Mouse (Mus musculus): Measurements from ENCODE around the gene Ppip5k1. TPM values are rescaled to one million over a fixed set of nuclear protein-coding genes. Genes with fewer than 3 reads are reported as not detected.

The Ppip5k1 gene
- polyA plus RNA-seq, 1 experiment from 2014 or later = 48.5 TPM

DNA sequence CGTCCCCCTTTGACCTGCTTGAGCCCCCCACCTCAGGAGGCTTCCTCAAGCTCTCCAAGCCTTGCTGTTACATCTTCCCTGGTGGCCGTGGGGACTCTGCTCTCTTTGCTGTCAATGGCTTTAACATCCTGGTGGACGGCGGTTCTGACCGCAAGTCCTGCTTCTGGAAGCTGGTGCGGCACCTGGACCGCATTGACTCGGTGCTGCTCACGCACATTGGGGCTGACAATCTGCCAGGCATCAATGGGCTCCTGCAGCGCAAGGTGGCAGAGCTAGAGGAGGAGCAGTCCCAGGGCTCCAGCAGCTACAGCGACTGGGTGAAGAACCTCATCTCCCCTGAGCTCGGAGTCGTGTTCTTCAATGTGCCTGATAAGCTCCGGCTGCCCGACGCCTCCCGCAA lies 55.7 kb downstream of the Ppip5k1 start:
- in situ Hi-C loops (cut with MboI; ENCODE audit: low pct_unique_long_range_greater_than_20kb) = no loop called here
- no peak for TF ChIP-seq CTCF (IDR thresholded peaks at IDR 0.05)
- no peaks in the 10 kb centered on the region for H3K27me3 ChIP-seq
- ATAC-seq = no peak
- ChIA-PET POLR2A (no interaction called here), CTCF (interaction anchor here (1.0 kb wide), 1 partner anchor 9 kb away, joined by 3 read pairs; no protein-coding TSS in a partner anchor)
- no peak for DNase-seq (ENCODE audit: low read depth, low spot score)

DNA sequence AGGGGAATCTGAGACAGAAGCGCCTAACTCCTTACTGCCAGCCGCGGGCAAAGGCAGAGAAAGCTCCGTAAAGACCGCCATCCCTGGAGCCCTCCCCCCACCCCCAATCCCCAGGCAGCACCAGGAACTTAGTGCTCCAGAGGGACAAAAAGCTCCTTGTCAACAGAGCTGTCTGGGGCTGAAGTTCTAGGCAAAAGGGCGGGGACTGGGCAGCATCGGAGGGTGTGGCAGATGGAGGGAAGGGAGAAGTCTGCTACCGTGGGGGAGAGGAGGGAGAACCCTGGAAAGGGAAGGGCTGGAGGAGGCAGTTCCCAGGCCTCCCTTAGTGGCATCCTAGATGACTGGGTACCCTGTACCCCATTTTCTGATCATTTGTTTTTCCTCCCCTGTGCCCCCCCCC lies 57.1 kb downstream of the Ppip5k1 start:
- ATAC-seq = no peak
- ChIA-PET CTCF (interaction anchor here (1.2 kb wide), 1 partner anchor 9 kb away, joined by 3 read pairs; no protein-coding TSS in a partner anchor), POLR2A (interaction anchor here (0.8 kb wide), 1 partner anchor 10 kb away, joined by 5 read pairs; no protein-coding TSS in a partner anchor)
- no peak for TF ChIP-seq CTCF (IDR thresholded peaks at IDR 0.05)
- in situ Hi-C loops (cut with MboI; ENCODE audit: low pct_unique_long_range_greater_than_20kb) = no loop called here
- H3K27me3 ChIP-seq = no peaks in the 10 kb centered on the region
- no peak for DNase-seq (ENCODE audit: low read depth, low spot score)

DNA sequence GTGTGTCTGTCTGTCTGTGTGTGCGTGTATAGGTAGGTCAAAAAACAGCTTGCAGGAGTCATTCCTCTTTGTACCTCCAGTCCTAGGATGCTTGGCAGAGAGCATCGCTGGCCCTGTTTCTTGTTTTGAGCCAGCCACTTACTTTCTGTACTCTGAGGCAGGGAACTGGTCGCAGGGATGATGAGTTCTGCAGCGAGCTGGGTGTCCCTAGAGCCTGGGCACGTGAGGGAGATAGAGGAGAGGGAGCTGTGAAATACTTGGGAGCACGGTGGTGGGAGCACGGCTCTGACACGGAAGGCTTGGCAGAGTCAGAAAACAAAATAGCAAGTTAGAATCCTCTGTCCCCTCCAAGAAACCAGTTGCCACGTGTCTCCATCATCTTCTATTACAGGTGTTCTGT lies 57.5 kb downstream of the Ppip5k1 start:
- DNase-seq (ENCODE audit: low read depth, low spot score) (no peak), ATAC-seq (no peak)
- no peak for TF ChIP-seq CTCF (IDR thresholded peaks at IDR 0.05)
- H3K27me3 ChIP-seq = no peaks in the 10 kb centered on the region
- in situ Hi-C loops (cut with MboI; ENCODE audit: low pct_unique_long_range_greater_than_20kb) = no loop called here
- ChIA-PET POLR2A (interaction anchor here (0.8 kb wide), 1 partner anchor 11 kb away, joined by 5 read pairs; no protein-coding TSS in a partner anchor), CTCF (interaction anchor here (1.2 kb wide), 1 partner anchor 9 kb away, joined by 3 read pairs; no protein-coding TSS in a partner anchor)

DNA sequence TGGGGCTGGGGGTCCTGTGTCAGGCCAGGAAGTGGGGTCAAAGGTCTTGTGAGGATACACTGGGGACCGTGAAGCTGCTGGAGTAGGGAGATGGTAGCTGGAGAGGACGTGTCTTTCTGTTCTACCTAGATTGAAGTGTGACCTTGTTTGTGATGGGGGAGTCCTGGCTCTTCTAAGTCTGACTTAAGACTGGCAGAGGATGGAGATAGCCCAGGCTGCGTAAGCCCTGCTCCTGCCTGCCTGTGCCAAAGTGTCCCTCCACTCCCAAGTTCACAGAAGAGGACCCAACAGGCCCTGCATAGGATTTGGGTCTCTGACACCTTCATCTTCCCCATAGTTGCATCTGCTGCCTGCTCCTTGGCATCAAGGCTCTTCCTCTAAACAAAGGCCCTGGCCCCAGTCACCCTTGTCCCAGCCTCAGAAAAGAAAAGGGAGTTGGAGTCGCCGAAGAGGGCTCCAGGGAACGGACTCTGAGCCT lies 58.4 kb downstream of the Ppip5k1 start:
- in situ Hi-C loops (cut with MboI; ENCODE audit: low pct_unique_long_range_greater_than_20kb) = no loop called here
- no peak for TF ChIP-seq CTCF (IDR thresholded peaks at IDR 0.05)
- DNase-seq (ENCODE audit: low read depth, low spot score) (no peak), ATAC-seq (no peak)
- ChIA-PET CTCF (interaction anchor here (1.4 kb wide), 1 partner anchor 23 kb away, joined by 3 read pairs; no protein-coding TSS in a partner anchor), POLR2A (no interaction called here)
- no peaks in the 10 kb centered on the region for H3K27me3 ChIP-seq

DNA sequence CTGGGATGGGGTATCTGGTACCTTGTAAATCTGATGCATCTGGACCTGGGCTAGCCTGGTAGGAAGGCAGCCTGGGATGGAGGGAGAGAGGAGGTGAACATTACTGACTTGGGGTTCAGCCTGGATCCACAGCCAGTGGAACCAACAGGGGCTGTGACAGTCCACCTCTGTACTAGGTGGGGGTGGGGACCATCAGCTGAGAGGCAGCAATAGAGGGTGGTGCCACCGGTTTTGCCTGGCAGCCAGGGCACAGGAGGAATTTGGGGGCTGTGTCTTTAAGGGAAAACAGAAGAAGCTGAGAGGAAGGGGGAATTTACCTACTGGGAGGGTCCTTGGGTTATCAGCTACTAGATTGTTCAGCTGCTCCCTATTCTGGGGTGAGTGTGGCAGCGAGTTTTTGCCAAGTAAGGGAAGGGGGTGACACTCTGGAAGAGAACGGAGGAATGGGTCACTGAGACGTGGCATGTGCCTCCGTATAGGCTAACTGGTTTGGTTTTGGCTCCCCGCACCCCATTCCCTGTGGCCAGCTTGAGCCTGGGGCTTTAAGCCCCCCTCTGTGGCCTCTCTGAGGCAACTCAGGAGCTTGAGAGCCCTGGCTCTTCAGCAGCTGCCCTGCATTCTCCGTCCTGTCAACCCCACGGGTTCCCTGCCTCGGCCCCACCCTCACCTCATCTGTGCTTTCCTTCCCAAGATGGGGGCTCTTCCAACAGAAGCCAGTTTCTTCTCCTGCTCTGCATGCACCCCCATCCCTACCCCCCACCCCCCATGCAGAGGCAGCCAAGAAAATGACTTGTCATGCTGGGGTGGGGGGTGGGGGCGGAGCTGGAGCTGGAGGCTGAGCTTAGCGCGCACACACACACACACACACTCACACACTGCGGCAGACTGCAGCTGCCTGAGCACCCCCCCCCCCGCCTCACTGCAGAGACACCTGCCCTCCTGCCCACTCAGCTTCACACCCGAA lies 59.3 kb downstream of the Ppip5k1 start:
- in situ Hi-C loops (cut with MboI; ENCODE audit: low pct_unique_long_range_greater_than_20kb) = no loop called here
- ChIA-PET POLR2A (interaction anchor here (1.4 kb wide), 1 partner anchor 11 kb away, joined by 3 read pairs; no protein-coding TSS in a partner anchor), CTCF (interaction anchor here (1.4 kb wide), 1 partner anchor 24 kb away, joined by 3 read pairs; no protein-coding TSS in a partner anchor)
- H3K27me3 ChIP-seq = no peaks in the 10 kb centered on the region
- no peak for TF ChIP-seq CTCF (IDR thresholded peaks at IDR 0.05)
- no peak for DNase-seq (ENCODE audit: low read depth, low spot score)
- no peak for ATAC-seq

DNA sequence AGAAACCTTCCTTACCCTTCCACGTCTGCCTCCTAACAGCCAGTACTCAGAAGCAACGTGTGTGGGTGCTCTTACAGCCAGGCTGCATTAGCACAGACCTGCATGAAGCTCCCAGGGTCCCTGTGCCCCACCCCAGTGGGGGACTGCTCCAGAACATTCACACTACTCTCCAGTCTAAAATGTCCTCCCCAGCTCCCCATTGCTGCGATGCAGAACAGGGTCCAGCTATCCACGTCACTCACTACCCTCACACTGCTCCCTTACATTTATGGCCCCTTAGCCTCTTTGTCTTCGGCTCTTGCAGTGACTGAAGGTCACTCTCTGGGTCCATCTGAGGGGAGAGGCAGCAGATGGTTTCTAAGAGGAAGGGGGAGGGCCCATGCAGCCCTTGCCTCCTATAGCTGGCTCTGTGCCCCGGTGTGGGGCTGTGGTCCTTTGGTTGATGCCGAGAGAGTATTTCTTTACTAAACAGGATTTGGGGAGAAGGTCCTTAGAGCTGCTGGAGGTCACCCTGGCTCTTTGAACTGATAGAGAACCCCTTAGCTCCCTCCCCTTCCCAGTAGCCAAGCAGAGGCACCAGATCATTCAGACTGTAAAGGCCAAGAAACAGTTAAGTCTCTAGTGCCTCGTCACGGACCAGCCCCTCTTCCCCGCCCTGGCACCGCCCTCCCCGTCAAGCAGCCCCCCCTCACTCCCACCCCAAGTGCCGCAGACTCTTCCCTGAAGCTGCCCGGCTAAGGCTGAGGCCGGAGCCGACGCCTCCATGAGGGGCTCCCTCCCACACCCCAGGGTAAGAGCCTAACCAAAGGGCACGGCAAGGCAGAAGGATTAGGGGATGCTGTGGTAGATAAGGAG lies 60.2 kb downstream of the Ppip5k1 start:
- TF ChIP-seq CTCF (IDR thresholded peaks at IDR 0.05) = no peak
- ChIA-PET CTCF (no interaction called here), POLR2A (interaction anchor here (1.4 kb wide), 1 partner anchor 11 kb away, joined by 3 read pairs; no protein-coding TSS in a partner anchor)
- no peak for DNase-seq (ENCODE audit: low read depth, low spot score)
- no peak for ATAC-seq
- in situ Hi-C loops (cut with MboI; ENCODE audit: low pct_unique_long_range_greater_than_20kb) = no loop called here
- no peaks in the 10 kb centered on the region for H3K27me3 ChIP-seq

DNA sequence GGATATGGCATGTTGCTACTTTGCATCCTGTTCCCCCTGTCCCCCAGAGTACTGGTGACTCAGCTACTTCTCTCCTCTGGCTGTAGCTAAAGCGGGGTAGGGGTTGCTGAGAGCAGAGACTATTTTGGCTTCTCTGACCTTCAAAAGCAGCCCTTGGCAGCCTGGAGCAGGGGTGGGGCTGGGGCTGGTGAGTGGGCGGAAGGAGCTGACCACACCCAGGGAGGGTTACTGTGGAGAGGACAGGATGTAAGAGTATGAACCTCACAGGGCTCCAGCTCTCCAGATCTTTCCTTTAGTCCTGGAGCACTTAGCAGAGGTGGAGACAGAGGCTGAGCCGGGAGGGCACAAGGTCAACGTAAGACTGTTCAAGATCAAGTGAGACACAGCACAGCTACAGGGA lies 61.0 kb downstream of the Ppip5k1 start:
- CTCF ChIA-PET = interaction anchor here (1.0 kb wide), 1 partner anchor 17 kb away, joined by 3 read pairs; no protein-coding TSS in a partner anchor

DNA sequence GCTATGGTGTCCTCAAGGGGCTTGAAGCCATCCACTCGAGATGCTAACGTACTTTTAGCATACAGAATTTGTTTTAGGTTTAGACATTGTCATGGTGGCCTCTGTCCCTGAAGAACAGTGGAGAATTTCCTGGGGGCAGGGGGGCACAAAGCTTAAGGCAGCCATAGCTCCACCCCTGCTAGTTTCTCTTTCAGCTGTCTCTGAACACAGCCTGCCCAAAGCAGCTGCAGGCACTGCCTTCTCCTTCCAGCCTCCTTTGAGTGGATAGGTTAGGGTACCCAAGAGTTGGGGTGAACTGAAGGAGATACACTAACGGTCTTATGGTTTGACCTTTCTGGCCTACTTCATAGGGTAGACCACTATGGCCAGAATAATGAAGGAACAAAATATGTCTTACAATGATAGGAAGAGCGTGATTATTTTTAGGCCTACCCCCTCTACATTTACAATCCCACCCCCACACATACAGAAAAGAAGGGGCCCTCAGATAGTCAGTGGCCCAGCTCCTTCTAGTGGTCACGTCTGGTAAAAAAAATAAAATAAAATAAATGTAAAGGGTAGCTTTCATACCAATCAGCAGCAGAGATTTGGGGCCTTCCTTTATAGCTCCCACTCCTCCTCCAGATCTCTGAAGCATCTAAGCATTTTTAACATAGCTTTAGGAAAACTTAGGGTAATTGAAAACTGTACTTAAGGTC lies 62.7 kb downstream of the Ppip5k1 start:
- in situ Hi-C loops (cut with MboI; ENCODE audit: low pct_unique_long_range_greater_than_20kb) = no loop called here
- DNase-seq (ENCODE audit: low read depth, low spot score) (no peak), ATAC-seq (no peak)
- CTCF ChIA-PET = interaction anchor here (1.6 kb wide), 1 partner anchor 46 kb away, joined by 3 read pairs; no protein-coding TSS in a partner anchor
- TF ChIP-seq CTCF (IDR thresholded peaks at IDR 0.05) = no peak
- POLR2A ChIA-PET = no interaction called here
- peaks cover 3% of the 10 kb centered on the region for H3K27me3 ChIP-seq

More for the DNA sequence above, 61.0 kb downstream of the Ppip5k1 start:
- in situ Hi-C loops (cut with MboI; ENCODE audit: low pct_unique_long_range_greater_than_20kb) = no loop called here
- ATAC-seq (no peak), DNase-seq (ENCODE audit: low read depth, low spot score) (no peak)
- POLR2A ChIA-PET = interaction anchor here (0.6 kb wide), 1 partner anchor 154 kb away, joined by 3 read pairs; the partner anchor contains the start of genes Adal and Lcmt2
- no peaks in the 10 kb centered on the region for H3K27me3 ChIP-seq
- no peak for TF ChIP-seq CTCF (IDR thresholded peaks at IDR 0.05)

DNA sequence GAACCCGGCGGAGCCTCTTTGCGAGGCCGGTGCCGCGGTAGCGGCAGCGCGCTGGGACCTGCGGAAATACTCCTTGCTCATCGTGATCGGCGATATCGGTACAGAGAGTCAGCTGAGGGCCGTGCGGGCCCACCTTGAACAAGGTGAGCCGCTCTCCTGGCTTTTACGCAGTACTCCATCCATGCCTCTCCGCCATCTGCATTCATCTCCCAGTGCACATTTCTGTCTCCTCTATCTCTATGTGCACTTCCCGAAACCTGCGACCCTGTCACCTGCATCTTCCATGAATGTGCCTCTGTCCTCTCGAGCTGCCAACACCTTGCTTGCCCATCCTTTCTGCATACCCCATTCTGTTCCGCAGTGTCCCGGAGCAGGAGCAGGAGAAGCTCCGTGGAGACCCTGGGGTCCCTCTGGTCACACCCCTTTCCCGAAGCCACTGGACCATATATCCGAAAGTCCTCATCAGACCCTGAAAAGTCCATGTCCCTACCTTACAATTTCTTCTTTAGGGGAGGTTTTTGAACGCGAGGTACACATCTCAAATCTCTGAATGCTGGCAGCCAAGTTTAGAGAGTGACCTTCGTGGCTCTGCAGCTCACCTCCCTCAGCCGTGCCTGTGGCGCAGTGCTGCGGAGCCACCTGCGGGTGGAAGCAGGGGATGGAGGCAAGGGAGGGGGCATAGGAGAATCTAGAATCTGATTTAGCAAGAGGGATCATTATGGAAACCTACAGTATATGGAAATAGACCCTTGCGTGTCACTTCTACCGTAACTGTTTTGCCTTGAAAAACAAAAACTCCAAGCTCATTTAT lies 65.3 kb downstream of the Ppip5k1 start:
- POLR2A ChIA-PET = interaction anchor here (0.6 to 1.6 kb wide), 3 partner anchors 13 to 184 kb away, joined by 3 to 9 read pairs (median 3); partner anchors contain the start of gene Mfap1b
- ATAC-seq (no peak), DNase-seq (ENCODE audit: low read depth, low spot score) (no peak)
- CTCF ChIA-PET = interaction anchor here (1.0 kb wide), 1 partner anchor 10 kb away, joined by 3 read pairs; no protein-coding TSS in a partner anchor
- TF ChIP-seq CTCF (IDR thresholded peaks at IDR 0.05) = no peak
- peaks cover 3% of the 10 kb centered on the region for H3K27me3 ChIP-seq
- in situ Hi-C loops (cut with MboI; ENCODE audit: low pct_unique_long_range_greater_than_20kb) = no loop called here
